Mouse (Mus musculus): ENCODE measurements around the gene Cdh13. TPM values are rescaled to one million over a fixed set of nuclear protein-coding genes. Genes with fewer than 3 reads are reported as not detected.
"Not testable (repeated sequence)": the region's sequence is repeated elsewhere in the genome, so short reads cannot be mapped to it uniquely, and the experiment has no call there.

Gene Cdh13
- polyA plus RNA-seq, 3 experiments from 2014 or later = 0.15 to 0.35 TPM; not detected in 1

GRCm38 (mm10) chr8:118701312-118701880 is 417.9 kb downstream of the Cdh13 start:
- no peak for ATAC-seq

- ATAC-seq = no peak
Observed at GRCm38 (mm10) chr8:118709366-118709765, 425.8 kb downstream of the Cdh13 start.

GRCm38 (mm10) chr8:118711631-118712030 is 428.1 kb downstream of the Cdh13 start:
- ATAC-seq = no peak

GRCm38 (mm10) chr8:118713111-118713510 is 429.6 kb downstream of the Cdh13 start:
- no peak for ATAC-seq

GRCm38 (mm10) chr8:118713596-118713995 is 430.1 kb downstream of the Cdh13 start:
- no peak for ATAC-seq

GRCm38 (mm10) chr8:118722896-118723295 is 439.4 kb downstream of the Cdh13 start:
- ATAC-seq = no peak

- no peak for ATAC-seq
Observed at GRCm38 (mm10) chr8:118725651-118726050, 442.1 kb downstream of the Cdh13 start.

GRCm38 (mm10) chr8:118741781-118742180 is 458.2 kb downstream of the Cdh13 start:
- no peak for ATAC-seq

- ATAC-seq = no peak
Observed at GRCm38 (mm10) chr8:118744991-118745390, 461.5 kb downstream of the Cdh13 start.

- no peak for ATAC-seq
Observed at GRCm38 (mm10) chr8:118748041-118748604, 464.6 kb downstream of the Cdh13 start.

- no peak for ATAC-seq
Observed at GRCm38 (mm10) chr8:118749191-118749590, 465.7 kb downstream of the Cdh13 start.

GRCm38 (mm10) chr8:118749786-118750185 is 466.3 kb downstream of the Cdh13 start:
- ATAC-seq = no peak

- no peak for ATAC-seq
Observed at GRCm38 (mm10) chr8:118753710-118754109, 470.2 kb downstream of the Cdh13 start.

- no peak for ATAC-seq
Observed at GRCm38 (mm10) chr8:118754119-118754518, 470.6 kb downstream of the Cdh13 start.

- not testable (repeated sequence) for ATAC-seq
Observed at GRCm38 (mm10) chr8:118777507-118777906, 494.0 kb downstream of the Cdh13 start.

- no peak for ATAC-seq
Observed at GRCm38 (mm10) chr8:118778374-118778773, 494.8 kb downstream of the Cdh13 start.

GRCm38 (mm10) chr8:118785646-118786045 is 502.1 kb downstream of the Cdh13 start:
- no peak for ATAC-seq

- ATAC-seq = no peak
Observed at GRCm38 (mm10) chr8:118789649-118790048, 506.1 kb downstream of the Cdh13 start.

GRCm38 (mm10) chr8:118794886-118795285 is 511.4 kb downstream of the Cdh13 start:
- no peak for ATAC-seq

- no peak for ATAC-seq
Observed at GRCm38 (mm10) chr8:118796491-118796890, 513.0 kb downstream of the Cdh13 start.

- no peak for ATAC-seq
Observed at GRCm38 (mm10) chr8:118797127-118797526, 513.6 kb downstream of the Cdh13 start.

GRCm38 (mm10) chr8:118803168-118803567 is 519.6 kb downstream of the Cdh13 start:
- no peak for ATAC-seq

GRCm38 (mm10) chr8:118809660-118810059 is 526.1 kb downstream of the Cdh13 start:
- no peak for ATAC-seq

- ATAC-seq = no peak
Observed at GRCm38 (mm10) chr8:118815055-118815454, 531.5 kb downstream of the Cdh13 start.

GRCm38 (mm10) chr8:118826761-118827160 is 543.2 kb downstream of the Cdh13 start:
- no peak for ATAC-seq

All from inflammation-experienced regulatory T-cells, adult 6 months (primary cell).